Mouse (Mus musculus): ENCODE results near the gene Gpc6. TPM values are rescaled to one million over a fixed set of nuclear protein-coding genes. Genes with fewer than 3 reads are reported as not detected.

The Gpc6 gene
- total RNA-seq, 2 experiments from 2014 or later = 9.0 to 11.0 TPM

DNA sequence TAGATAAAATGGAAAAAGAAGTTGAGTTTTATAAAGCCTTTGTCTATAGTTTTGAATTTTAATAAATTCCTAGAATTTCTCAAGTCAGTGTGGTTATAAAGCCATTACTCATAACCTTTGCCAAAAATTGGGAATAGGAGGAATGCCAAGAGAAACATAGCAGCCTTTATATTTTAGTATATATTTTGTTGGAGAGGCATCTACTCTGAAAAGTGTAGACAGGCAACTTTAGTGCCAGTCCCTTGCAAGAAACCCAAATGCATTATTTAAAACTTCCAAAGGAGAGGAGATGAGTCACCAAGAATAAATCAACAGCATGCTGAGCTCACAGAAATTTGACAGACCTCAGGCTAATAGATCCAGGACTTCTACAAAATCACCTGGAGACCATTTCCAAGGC, 301.8 kb downstream of the Gpc6 start:
- DNase-seq (ENCODE audit: low spot score in 2 of 2) = no peak

DNA sequence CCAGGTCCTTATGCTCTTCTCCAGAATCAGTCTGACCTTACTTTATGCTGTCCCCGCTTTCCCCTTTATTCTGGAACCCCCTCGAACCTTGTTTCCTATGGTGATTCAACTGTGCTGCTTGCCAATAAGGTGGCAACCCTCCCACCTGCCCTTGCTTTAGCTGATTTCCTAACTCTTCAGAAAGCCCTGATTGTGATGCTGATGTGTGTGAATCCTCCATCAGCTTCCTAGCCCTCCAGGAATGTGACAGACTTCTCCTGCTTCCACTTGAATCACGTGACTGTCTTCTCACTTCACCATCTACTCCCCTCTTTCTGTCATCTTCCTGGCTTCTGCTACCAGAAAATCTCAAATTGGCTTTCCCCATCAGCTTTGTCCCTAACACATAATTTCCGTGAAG, 305.4 kb downstream of the Gpc6 start:
- DNase-seq (ENCODE audit: low spot score in 2 of 2) = no peak

DNA sequence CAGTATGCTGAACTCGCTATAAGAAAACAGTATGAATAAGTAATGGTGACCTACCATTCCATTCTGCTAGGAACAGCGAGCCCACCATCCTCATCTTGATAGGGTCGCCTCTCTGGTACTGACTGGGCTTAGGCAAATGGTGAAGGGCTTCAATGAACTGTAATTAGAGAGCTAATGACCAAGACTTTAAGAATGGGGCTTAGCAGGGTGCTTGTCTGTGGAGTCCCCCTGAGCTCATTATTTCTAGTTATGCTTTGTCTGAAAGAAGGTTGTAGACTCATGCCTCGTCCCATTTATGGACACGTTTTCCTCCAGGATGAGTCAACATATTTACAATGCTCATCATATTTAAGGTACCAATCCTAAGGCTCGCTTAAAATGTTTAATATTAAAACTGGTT, 313.1 kb downstream of the Gpc6 start:
- no peak for DNase-seq (ENCODE audit: low spot score in 2 of 2)

DNA sequence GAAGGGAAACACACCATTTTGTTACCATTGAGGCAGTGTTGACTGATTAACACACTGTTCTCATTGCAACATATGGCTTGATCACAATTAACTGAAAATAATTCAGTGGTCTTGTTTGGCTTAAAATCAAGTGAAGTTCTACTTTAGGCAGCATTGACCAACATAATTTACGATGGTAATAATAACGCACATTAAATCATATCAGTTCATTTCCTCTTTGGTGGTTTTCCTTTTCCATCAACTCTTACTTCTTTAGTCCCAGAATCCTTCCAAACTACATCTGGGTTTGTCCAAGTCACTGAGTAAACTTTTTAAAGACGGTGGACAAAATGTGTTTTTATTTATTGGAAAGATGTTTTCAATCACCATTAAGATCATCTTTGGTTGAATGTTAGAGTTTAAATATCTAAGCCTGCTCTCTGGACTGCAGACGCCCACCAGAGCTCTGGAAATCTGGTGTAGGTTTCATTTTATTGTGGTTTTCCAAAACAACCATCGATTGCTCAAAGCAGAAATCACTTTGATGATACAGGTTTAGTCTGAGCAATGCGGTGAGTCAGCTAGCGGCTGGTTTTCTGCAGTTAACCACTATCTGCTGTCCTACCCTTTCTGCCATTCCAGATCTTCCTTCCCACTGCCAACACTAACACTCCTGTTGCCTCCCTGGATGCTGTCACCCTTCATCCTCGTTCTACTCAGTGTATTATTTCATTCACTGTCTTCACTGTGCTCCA, 314.7 kb downstream of the Gpc6 start:
- DNase-seq (ENCODE audit: low spot score in 2 of 2) = peak; percentile 0 to 29

DNA sequence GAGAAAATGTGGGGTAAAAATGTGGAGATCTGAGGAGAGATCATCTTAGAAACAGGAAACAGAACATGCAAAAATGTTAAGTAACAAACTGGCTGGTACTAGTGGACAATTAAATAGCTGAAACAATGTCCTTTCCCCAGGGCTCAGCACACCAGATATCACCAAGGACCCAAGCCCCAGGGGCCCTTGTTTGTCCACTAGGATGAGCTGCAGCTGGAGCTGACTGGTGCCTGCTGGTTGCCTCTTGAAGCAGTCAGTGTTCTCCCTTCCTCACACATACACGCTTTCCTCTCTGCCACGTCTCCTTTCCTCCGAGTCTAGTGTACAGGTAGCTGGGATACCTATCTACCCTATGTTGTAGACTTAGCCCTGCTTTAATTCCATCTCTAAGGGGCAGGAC, 320.5 kb downstream of the Gpc6 start:
- DNase-seq (ENCODE audit: low spot score in 2 of 2) = no peak

DNA sequence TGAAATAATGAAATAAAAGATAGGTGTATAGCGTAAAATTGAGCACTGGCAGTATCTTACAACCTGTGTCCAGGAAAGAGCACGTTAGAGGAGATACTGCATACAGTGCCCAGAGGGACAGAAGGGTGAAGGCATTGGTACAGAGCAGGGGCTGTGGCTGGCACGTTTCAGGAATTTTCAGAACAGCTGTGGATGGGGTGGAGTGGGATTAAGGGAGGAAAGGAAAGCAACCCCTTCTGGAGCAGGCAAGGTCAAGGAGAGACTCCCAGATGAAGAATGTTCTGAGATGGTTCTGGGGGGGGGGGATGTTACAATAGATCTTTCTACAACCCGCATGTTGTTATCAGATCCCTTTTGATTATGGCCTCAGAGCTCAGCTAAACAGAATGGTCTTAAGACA, 331.1 kb downstream of the Gpc6 start:
- DNase-seq (ENCODE audit: low spot score in 2 of 2) = no peak

DNA sequence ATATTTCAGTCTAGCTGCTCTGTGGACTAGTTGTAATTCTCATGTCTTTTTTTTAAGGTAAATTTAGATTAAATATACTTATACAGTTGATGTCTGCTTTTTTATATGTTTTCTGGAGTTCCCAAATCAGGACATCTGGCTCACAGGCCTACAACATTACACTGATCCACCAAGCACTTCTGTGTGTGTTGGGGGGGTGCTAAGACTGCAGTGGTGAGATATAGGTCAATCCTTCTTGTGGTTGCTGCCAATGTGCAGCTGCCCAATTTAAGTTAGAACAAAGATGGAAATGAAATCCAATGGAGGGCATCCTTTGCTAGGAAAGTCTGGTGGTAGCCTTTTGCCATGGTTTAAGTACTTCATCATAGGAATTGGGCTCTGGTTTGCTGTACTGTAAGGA, 340.5 kb downstream of the Gpc6 start:
- DNase-seq (ENCODE audit: low spot score in 2 of 2) = no peak

DNA sequence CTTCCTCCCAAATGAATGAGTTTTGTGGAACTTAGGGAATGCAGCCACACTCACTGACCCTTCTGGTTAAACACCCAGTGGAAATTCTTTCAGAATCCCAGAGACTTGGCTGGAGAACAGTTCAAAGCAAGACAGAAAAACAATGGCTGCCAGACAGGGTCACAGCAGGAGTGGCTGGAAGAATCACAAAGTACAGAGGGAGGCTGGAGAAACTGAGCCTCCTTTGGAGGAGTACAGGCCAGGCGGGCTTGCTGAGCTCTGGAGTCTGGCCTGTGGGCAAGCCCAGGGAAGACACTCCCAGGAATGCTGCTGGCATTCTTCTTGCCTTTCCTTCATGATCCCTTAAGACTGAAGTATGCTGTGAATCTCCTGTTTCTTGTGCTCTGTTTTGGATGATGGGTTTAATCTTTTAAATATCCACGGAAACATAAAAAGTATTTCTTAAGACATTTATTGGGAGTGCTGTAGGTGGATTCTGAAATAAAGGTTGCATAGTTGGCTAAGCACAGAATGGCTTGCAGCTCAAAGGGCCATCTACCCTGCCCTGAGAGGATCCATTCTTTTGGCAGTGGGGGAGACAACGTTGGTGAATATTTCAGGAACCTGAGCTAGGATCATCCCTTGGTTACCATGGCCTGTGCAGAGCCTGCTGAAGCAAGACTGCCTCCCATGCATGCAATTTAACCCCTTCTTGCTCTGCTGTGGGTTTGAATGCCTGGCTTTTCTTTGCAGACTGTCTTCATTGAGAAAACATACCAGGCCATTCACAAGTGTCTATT, 342.9 kb downstream of the Gpc6 start:
- DNase-seq (ENCODE audit: low spot score in 2 of 2) = peak in 1 of 2 experiments; percentile 7

DNA sequence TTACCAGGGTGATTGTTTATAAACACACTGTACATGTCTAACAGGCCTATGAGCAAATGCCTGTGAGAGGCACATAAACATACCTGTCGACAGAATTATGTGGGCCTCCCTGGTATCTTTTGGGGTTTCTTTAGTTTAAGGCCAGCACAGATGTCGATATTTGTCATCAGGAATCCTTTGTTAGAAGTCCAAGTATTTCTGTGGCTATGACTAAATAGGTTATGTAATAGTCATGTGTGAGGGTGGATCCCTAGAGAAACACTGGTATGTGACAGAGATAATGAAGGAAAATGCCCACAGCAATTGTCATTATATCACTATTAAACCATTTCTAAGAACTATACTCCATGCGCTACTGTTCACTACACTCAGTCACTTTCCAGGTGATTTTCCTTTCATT, 358.5 kb downstream of the Gpc6 start:
- no peak for DNase-seq (ENCODE audit: low spot score in 2 of 2)

DNA sequence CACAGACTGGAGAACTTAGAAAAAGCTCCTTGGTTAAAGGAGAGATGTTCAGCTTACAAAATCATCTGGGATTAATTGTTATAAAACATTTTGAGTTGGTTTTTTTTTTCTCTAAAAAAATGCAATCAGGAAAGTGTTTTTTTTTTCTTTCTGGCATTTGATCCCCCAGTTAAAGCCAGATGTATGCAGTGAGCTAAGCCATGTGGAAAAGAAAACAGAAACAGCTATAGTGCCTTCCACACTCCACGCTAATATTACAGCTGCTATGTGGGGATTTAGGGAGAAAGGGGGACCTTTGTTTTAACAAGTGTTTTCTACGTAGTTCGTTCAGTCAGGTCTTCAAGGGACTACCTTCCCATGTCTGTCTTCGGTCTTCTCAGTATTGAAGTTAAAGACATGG, 368.6 kb downstream of the Gpc6 start:
- no peak for DNase-seq (ENCODE audit: low spot score in 2 of 2)

DNA sequence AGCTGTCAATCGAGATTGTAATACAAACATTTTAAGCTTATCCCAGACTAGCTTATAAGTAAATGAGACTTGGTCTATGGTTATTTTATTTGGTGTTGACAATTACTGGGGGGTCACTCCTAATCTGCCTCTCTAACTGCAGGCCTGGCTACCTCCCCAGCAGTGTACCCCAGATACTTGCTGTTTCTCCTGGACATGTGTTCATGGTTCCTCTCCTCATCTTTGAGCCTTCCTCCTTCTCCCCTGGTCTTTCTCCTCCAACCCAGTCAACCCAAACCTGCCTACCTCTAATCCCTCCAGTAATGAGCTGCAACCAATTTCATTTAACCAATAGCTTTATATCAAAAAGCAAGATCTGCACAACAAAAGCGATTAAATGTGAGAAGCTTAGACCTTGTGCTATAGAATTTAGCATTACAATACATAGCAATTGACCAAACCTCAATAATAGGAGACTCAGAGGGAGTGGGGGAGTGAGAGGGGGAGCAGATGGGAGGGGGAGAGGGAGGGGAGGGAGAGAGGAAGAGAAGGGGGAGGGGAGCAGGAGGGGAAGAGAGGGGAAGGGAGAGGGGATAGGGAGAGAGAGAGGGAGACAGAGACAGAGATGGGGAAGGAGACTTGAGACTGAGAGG, 371.2 kb downstream of the Gpc6 start:
- DNase-seq (ENCODE audit: low spot score in 2 of 2) = no peak

DNA sequence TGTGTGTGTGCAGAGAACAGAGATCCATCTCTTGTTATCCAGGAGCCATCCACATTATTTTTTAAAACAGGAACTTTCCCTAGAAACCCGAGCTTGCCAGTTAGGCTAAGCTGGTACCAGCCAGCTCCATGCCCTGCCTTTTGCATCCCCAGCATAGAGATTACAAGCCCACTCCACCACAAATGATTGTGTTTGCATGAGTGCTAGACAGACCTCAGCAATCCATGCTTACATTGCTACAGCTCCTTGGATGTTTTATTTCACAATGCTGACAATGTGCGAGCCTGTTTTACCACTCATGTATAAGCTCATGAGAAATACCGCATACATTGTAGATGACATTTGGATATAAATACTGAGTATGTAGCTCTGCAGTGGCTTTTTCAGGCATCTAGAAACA, 375.9 kb downstream of the Gpc6 start:
- no peak for DNase-seq (ENCODE audit: low spot score in 2 of 2)

DNA sequence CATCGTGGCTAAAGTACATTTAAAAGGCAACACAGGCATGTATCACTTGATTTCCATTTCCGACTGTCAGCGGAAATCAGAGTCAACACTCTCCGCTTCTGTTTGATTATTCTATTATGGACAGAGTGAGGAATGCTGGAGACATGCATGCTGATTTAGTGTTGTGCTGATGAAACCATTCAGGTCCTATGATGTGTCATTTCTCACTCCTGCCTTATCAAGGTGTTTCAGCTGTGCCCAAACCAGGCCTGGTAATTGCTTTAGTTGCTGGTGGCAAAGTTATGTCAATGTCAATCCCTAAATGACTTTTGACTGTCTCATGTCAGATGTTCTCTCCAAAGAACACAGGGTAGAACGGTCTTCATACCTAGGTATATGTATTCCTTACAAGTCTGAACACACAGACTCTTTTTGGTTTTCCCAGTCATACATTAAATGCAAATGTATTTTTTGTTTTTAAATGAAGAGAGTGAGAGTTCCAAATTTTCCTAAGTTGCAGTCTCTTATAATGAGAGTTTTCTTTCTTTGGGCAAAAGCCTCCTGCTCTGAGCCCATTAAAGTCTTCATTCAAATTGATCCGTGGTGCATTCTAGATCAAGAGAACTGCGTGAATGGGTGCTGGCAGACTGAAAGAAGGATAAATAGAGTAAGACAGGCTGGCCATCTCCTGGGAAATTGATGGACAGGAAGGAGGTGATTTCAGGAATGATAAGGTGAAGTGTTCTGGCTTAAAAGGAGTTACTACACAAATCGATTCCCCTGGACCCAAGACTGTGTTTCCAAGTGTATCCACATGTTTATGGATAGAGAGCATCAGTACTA, 379.0 kb downstream of the Gpc6 start:
- no peak for DNase-seq (ENCODE audit: low spot score in 2 of 2)

DNA sequence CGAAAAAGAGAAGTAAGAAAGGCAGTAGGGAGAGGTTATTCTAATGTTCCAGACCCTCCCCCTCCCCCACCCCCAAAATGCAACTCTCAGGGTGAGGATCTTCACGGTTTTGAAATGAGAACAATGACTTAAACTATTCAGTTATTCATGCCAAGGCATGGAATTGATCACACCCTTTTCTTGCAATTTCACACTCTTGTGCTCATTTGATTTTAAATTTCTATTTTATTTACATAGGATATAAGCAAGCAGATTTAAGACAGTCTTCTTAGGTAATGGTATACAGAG, 379.6 kb downstream of the Gpc6 start:
- DNase-seq (ENCODE audit: low spot score in 2 of 2) = no peak

DNA sequence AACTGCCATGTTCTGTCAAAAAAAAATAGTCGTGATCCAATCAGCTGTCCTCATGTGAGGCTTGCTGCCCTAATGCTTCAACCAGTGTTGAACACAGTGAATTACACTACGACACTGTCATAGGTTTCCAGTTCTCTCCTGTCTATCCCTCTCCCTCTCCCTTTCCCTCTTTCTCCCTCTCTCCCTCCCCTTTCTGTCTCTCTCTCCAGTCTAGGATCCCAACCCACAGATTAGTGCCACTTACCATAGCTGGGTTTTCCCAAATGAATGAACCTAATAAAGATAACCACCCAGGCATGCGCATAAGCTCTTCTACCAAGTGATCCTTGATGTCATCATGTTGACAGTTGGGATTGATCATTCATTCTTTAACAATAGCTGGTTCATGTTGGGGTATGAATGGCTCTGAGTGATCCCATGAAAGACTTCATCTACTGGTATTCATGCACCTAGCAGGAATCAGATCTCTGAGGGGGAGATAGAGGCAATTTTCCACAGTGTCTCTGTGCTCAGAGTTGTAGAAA, 384.9 kb downstream of the Gpc6 start:
- no peak for DNase-seq (ENCODE audit: low spot score in 2 of 2)

DNA sequence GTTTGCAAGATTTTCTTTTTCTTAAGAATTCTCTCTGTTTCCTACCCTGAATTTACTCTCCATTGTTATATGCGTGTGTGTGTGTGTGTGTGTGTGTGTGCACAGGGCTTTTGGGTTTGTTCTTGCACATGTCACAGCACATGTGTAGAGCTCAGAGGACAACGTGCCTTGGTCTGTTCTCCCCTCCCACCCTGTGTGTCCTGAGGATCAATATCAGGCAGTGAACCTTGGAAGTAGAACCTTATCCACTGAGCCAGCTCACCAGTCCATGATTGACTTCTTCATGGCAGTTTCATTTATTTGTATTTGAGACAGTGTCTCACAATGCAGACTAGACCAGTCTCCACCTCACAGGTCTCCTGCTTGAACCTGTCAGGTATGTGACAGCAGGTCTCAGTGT, 399.1 kb downstream of the Gpc6 start:
- DNase-seq (ENCODE audit: low spot score in 2 of 2) = no peak

DNA sequence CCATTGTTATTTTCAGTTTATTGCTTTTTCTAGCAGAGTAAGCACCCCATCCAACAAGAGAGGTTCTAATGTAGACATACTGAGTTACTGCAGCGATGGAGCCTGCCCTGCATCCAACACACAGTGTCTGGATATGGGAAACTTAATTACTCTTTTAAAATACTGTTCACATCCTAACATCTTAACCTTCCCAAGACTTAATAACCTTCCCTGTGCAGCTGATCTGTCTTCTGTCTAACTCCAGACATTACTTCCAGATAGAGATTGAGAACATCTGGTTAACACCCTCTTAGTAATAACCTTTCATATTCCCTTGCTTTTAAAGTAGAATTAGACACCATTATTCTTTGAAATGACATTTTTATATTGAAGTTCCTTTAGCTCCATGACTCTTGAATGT, 407.1 kb downstream of the Gpc6 start:
- no peak for DNase-seq (ENCODE audit: low spot score in 2 of 2)

DNA sequence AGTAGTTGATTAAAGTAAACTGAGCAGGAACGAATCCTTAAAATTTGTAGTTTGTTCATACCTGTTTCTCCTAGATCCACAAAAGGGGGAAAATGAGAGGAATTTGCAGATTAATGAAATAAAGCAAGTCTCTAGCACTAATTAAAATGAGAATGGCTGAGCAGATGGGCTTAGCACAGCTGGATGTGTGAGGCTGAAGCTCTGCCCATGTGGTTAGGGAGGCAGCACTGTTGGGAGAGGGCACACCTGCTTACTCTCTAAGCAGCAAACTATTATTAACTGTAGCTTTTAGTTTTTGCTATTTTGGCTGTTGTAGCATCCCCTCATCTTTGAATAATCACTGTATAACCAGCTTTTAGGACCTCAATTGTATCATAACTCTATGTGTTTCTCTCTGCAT, 412.2 kb downstream of the Gpc6 start:
- DNase-seq (ENCODE audit: low spot score in 2 of 2) = no peak

DNA sequence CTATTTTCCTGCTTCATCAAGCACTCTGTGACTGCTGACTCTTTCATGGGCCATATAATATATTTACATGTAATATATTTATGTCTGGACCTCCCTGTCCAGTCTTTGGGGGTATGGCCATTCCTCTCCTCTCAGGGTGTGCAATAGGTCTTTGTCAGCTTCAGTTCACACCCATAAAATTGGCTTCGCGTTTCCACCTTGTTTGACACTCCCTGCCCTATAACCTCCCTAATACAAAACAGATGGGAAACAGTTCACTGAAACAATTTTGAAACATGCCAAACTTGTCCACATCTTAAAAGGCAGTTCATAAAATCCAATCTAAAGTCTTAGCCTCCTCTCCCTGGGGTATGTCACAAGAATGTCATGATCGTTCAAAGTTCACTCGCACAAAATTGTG, 415.4 kb downstream of the Gpc6 start:
- no peak for DNase-seq (ENCODE audit: low spot score in 2 of 2)

DNA sequence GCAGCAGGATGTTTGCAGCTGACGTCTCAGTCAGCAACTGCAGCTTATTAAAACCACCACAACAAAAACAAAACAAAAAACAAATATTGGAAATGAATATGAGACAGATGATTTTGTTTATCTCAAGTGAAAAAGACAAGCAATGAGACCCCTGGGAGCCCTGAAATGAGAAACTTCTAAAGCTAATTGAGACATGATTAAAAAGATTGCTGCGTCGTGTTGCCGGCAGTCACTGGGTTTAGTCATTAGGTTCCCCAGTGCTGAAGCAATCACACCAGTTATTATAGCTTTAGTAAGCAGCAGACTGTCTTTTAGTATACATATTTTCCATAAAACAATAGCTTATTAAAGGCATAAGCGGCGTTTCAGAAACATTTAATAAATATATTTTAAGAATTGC, 419.4 kb downstream of the Gpc6 start:
- no peak for DNase-seq (ENCODE audit: low spot score in 2 of 2)

DNA sequence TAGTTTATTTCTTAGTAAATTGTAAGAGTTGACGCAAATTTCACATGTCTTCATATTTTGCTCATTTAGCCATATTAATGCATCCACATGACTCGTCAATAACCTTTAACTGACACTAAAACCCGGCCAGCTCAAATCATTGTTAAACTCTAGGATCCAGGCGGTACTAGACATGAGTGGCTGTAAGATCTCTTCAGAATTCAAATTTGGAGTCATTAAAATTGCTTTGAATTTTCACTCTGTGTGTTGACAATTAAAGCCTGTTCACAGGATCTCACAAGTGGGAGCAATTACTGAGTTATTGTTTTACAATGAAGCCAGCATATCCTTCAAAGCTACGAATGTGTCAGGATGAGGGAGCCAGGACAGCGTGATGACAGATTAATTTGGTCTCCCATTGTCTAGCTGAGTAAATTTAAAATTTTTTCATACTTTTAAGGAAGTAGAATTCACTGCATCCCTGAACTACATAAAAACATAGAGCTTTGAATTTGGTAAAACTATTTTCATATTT, 421.3 kb downstream of the Gpc6 start:
- no peak for DNase-seq (ENCODE audit: low spot score in 2 of 2)
